Mouse (Mus musculus): Measurements from ENCODE around the gene Tmf1. TPM values are rescaled to one million over a fixed set of nuclear protein-coding genes. Genes with fewer than 3 reads are reported as not detected.

The Tmf1 gene
- polyA plus RNA-seq (2015; fragmentation: Nextera tagmentation; extraction: Ambion mirVana) = 37.5 and 37.8 TPM in 2 replicates

GRCm38 (mm10) chr6:97178491-97179366, at the start of gene Tmf1:
Gene Tmf1 (minus strand): TSS chr6:97179122.
- Histone ChIP-seq H3K4me2 (peak within 1 kb of the TSS; percentile 79), H3K4me3 (replicated peaks) (peak within 1 kb of the TSS; percentile 97), H3K9me3 (replicated peaks) (no peaks in the 10 kb centered on the region), H3K27me3 (replicated peaks) (no peaks in the 10 kb centered on the region), H3K27ac (replicated peaks) (peak within 1 kb of the TSS; percentile 93), H3K9ac (replicated peaks) (peak within 1 kb of the TSS; percentile 88), H3K4me1 (peaks cover 31% of the 10 kb centered on the region), H3K36me3 (peaks cover 17% of the 10 kb centered on the region)
- ATAC-seq (ENCODE audit: low FRiP score) = peak; percentile 97
- WGBS = under 1% methylated on average over 78 of the region's 80 CpGs

DNA sequence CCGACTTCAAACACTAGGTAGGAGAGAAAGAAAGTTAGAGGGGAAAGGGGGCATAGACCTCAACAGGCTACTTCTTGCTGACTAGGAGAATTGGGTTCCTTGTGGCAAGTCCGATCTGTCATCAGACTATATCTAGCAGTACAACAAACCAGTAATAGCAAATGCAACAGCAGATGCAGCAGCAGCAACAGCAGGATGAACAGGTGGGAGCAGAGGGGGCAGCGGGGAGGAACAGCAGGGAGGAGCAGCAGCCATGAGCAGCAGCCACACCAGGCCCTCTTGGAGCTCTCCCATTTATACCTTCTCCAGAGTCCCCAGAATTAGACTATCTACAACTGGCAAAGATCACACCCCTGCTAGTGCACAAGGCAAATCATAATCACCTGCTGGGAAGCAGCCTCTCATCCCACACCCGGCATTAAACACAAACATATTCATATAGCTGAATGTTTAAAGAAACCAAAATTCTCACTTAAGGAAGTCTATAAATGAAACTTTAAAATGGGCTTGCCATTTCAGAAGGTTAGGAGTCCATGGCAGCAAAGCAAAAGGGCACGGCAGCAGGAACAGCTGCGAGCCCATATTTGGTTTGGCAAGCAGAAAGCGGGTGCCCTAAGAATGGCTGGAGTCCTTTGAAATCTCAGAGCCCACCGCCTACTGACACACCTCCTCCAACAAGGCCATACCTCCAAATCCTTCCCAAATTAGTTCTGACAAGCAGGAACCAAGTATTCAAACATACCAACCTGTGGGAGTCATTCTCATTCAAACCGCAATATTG, 48.3 kb upstream of the Tmf1 start:
- Histone ChIP-seq H3K27me3 (replicated peaks) (no peaks in the 10 kb centered on the region), H3K4me1 (peaks cover 6% of the 10 kb centered on the region), H3K36me3 (peaks cover 32% of the 10 kb centered on the region), H3K4me3 (replicated peaks) (no peak overlapping the region), H3K9ac (replicated peaks) (no peak overlapping the region), H3K9me3 (replicated peaks) (no peaks in the 10 kb centered on the region), H3K4me2 (no peak overlapping the region), H3K27ac (replicated peaks) (no peak overlapping the region)
- ATAC-seq (ENCODE audit: low FRiP score) = no peak
- WGBS = 92% methylated on average over 9 of the region's 9 CpGs

- peak overlapping the region; percentile 37; the same call in 1 of the 2 replicates for H3K27ac ChIP-seq (replicated peaks)
- no peak overlapping the region for H3K4me3 ChIP-seq (replicated peaks)
- no peak for ATAC-seq (ENCODE audit: low FRiP score)
- no peaks in the 10 kb centered on the region for H3K9me3 ChIP-seq (replicated peaks)
- 14% methylated on average over 1 of the region's 1 CpGs for WGBS
- no peak overlapping the region for H3K9ac ChIP-seq (replicated peaks)
- H3K27me3 ChIP-seq (replicated peaks) = no peaks in the 10 kb centered on the region
- no peak overlapping the region for H3K4me2 ChIP-seq
- H3K36me3 ChIP-seq = peaks cover 23% of the 10 kb centered on the region
- H3K4me1 ChIP-seq = peaks cover 15% of the 10 kb centered on the region
Observed at GRCm38 (mm10) chr6:97226083-97226491, 47.2 kb upstream of the Tmf1 start.

DNA sequence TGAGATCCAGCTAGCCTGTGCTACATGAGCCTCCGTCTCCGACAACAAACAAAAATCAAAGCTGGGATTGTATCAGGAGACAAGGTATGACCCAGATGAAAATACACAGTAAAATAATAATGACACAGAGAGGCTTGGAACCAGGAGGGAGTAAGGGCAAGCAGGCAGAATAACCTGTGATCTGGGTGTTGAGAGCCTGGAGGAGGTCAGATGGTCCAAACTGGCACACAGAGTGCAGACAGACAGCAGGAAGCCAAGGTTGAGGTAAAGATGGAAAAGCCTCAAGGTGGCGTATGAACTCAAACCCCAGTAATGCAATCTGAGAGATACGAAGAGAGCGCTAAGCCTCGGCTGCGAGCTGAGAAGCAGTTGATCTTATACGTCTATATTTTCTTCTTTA, 45.6 kb upstream of the Tmf1 start:
- no peaks in the 10 kb centered on the region for H3K9me3 ChIP-seq (replicated peaks)
- WGBS = 94% methylated on average over 8 of the region's 8 CpGs
- H3K4me2 ChIP-seq = no peak overlapping the region
- peaks cover 16% of the 10 kb centered on the region for H3K4me1 ChIP-seq
- peaks cover 8% of the 10 kb centered on the region; the same call in 1 of the 2 replicates for H3K36me3 ChIP-seq
- no peak overlapping the region for H3K27ac ChIP-seq (replicated peaks)
- H3K27me3 ChIP-seq (replicated peaks) = no peaks in the 10 kb centered on the region
- no peak for ATAC-seq (ENCODE audit: low FRiP score)
- H3K4me3 ChIP-seq (replicated peaks) = no peak overlapping the region
- H3K9ac ChIP-seq (replicated peaks) = no peak overlapping the region

GRCm38 (mm10) chr6:97223566-97223965, 44.6 kb upstream of the Tmf1 start:
- no peak overlapping the region for H3K27ac ChIP-seq (replicated peaks)
- no peaks in the 10 kb centered on the region for H3K9me3 ChIP-seq (replicated peaks)
- 80% methylated on average over 4 of the region's 4 CpGs for WGBS
- ATAC-seq (ENCODE audit: low FRiP score) = no peak
- peaks cover 16% of the 10 kb centered on the region for H3K4me1 ChIP-seq
- H3K27me3 ChIP-seq (replicated peaks) = no peaks in the 10 kb centered on the region
- no peak overlapping the region for H3K4me3 ChIP-seq (replicated peaks)
- no peak overlapping the region for H3K4me2 ChIP-seq
- H3K36me3 ChIP-seq = 0 out of 2 replicates have a peak, but pooled peaks cover 4% of the 10 kb centered on the region
- no peak overlapping the region for H3K9ac ChIP-seq (replicated peaks)

DNA sequence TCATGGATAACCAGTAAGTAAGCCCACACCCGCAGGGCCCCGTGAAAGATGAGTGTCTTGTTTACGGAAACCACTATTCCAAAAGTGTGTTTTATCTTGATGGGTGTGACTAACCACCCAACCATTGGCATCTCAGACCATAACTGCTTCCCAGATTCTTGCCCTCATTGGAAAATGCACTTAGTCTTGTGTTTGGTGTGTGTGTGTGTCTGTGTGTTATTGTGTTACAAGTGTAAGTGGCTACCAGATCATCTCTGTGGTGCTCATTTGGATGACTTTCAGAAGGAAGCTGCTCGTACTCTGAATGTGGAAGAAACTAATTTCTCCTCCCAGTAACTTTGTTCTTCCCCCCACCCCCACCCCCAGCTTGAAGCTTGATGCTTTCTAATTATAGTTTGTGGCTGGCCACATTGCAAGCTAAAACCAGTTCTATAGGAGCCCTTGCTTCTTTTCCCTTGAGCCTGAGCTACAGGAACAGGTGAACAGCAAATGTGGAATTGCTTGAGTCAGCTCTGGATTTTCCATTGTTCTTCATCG, 44.1 kb upstream of the Tmf1 start:
- Histone ChIP-seq H3K9me3 (replicated peaks) (no peaks in the 10 kb centered on the region), H3K4me3 (replicated peaks) (no peak overlapping the region), H3K9ac (replicated peaks) (no peak overlapping the region), H3K27ac (replicated peaks) (no peak overlapping the region), H3K27me3 (replicated peaks) (no peaks in the 10 kb centered on the region), H3K4me2 (no peak overlapping the region), H3K4me1 (peaks cover 16% of the 10 kb centered on the region), H3K36me3 (0 out of 2 replicates have a peak, but pooled peaks cover 4% of the 10 kb centered on the region)
- ATAC-seq (ENCODE audit: low FRiP score) = no peak
- 79% methylated on average over 5 of the region's 5 CpGs for WGBS

- 54% methylated on average over 6 of the region's 6 CpGs for WGBS
- Histone ChIP-seq H3K9me3 (replicated peaks) (no peaks in the 10 kb centered on the region), H3K9ac (replicated peaks) (no peak overlapping the region), H3K27me3 (replicated peaks) (no peaks in the 10 kb centered on the region), H3K4me1 (peaks cover 16% of the 10 kb centered on the region), H3K27ac (replicated peaks) (no peak overlapping the region), H3K4me2 (no peak overlapping the region), H3K4me3 (replicated peaks) (no peak overlapping the region), H3K36me3 (0 out of 2 replicates have a peak, but pooled peaks cover 3% of the 10 kb centered on the region)
- ATAC-seq (ENCODE audit: low FRiP score) = no peak
Observed at GRCm38 (mm10) chr6:97222321-97222720, 43.4 kb upstream of the Tmf1 start.

- 68% methylated on average over 15 of the region's 15 CpGs for WGBS
- Histone ChIP-seq H3K27me3 (replicated peaks) (no peaks in the 10 kb centered on the region), H3K27ac (replicated peaks) (0 out of 2 replicates have a peak overlapping the region, but pooled peaks have one; percentile 11), H3K4me2 (no peak overlapping the region), H3K9me3 (replicated peaks) (no peaks in the 10 kb centered on the region), H3K36me3 (no peaks in the 10 kb centered on the region), H3K9ac (replicated peaks) (no peak overlapping the region), H3K4me1 (peaks cover 16% of the 10 kb centered on the region), H3K4me3 (replicated peaks) (no peak overlapping the region)
- ATAC-seq (ENCODE audit: low FRiP score) = no peak
Observed at GRCm38 (mm10) chr6:97221205-97222025, 42.5 kb upstream of the Tmf1 start.

- 70% methylated on average over 3 of the region's 5 CpGs for WGBS
- H3K9me3 ChIP-seq (replicated peaks) = no peaks in the 10 kb centered on the region
- no peak overlapping the region for H3K27ac ChIP-seq (replicated peaks)
- no peak for ATAC-seq (ENCODE audit: low FRiP score)
- H3K4me1 ChIP-seq = peaks cover 10% of the 10 kb centered on the region
- H3K27me3 ChIP-seq (replicated peaks) = no peaks in the 10 kb centered on the region
- no peak overlapping the region for H3K9ac ChIP-seq (replicated peaks)
- H3K36me3 ChIP-seq = 0 out of 2 replicates have a peak, but pooled peaks cover under 1% of the 10 kb centered on the region
- no peak overlapping the region for H3K4me2 ChIP-seq
- no peak overlapping the region for H3K4me3 ChIP-seq (replicated peaks)
Observed at GRCm38 (mm10) chr6:97220672-97221071, 41.8 kb upstream of the Tmf1 start.

GRCm38 (mm10) chr6:97216154-97216821, 37.4 kb upstream of the Tmf1 start:
- WGBS = 70% methylated on average over 4 of the region's 4 CpGs
- no peaks in the 10 kb centered on the region for H3K27me3 ChIP-seq (replicated peaks)
- H3K4me2 ChIP-seq = no peak overlapping the region
- peaks cover 23% of the 10 kb centered on the region for H3K4me1 ChIP-seq
- ATAC-seq (ENCODE audit: low FRiP score) = no peak
- H3K4me3 ChIP-seq (replicated peaks) = no peak overlapping the region
- H3K9ac ChIP-seq (replicated peaks) = no peak overlapping the region
- H3K9me3 ChIP-seq (replicated peaks) = no peaks in the 10 kb centered on the region
- H3K36me3 ChIP-seq = peaks cover 4% of the 10 kb centered on the region; the same call in 1 of the 2 replicates
- no peak overlapping the region for H3K27ac ChIP-seq (replicated peaks)

Measured in neural tube, embryonic 15.5 days (tissue).